Mouse (Mus musculus) frontal cortex, adult 2 months (tissue): ENCODE data around the gene Banf1. TPM values are rescaled to one million over a fixed set of nuclear protein-coding genes. Genes with fewer than 3 reads are reported as not detected.
"Not testable (repeated sequence)": the region's sequence is repeated elsewhere in the genome, so short reads cannot be mapped to it uniquely, and the experiment has no call there.

Source experiments
- DNase-seq, 2 experiments: peaks; one replicate each; pipeline ENCODE4 v3.0.0; 2022; ENCODE audit warnings: low spot score in 1 of 2; ENCODE audit errors: extremely low spot score in 1 of 2
- polyA plus RNA-seq: library from polyadenylated mRNA; depleted of rRNA; stranded (reverse); fragments of >200 nt; gene quantifications from 2 replicates; pipeline ENCODE4 v1.2.3, GENCODE M21; 2012

Banf1 gene
- polyA plus RNA-seq, 1 experiment = 95.2 TPM

- no peak for DNase-seq
Measured at GRCm38 (mm10) chr19:5377446-5377845, 10.5 kb upstream of the Banf1 start.

DNA sequence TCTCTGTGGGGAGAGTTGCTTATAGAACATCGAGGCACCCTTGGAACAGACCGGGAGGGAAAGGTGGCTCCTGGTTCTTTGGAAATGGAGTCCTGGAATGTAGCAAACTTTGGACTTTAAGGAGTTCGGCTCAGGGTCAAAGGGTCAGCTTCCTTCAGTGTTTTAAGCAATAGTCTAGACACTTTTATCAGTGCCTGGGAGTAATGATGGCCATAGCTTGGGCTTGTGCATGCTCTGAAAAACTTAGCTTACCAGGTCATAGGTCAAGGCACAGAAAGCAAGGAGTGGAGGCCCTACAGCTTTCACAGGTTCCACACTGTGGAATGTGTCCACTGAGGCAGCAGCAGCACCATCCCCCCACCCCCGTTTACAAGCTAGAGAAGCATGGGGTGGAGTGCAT, 7.8 kb upstream of the Banf1 start:
- no peak for DNase-seq

GRCm38 (mm10) chr19:5374177-5374576, 7.2 kb upstream of the Banf1 start:
- DNase-seq = no peak

GRCm38 (mm10) chr19:5372724-5373123, 5.8 kb upstream of the Banf1 start:
- no peak for DNase-seq

- DNase-seq = no peak
Measured at GRCm38 (mm10) chr19:5370932-5371331, 4.0 kb upstream of the Banf1 start.

DNA sequence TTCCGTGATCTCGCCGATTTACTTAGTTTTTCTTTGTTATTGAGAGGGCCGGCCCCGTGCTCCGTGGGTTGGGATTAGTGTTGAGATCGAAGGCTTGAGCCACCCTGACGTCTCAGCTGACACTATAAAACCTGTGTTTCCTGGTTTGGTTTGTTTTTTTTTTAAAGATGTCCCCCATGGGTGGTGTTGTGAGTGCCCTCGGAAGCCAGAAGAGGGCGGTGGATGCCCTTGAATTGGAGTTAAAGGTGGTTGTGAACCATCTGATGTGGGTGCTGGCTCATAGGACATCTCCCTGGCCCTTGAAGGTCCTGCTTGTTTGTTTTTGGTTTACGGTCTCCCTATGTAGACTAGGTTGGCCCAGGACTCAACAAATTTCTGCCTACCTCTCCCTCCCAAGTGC, 487 bp upstream of the Banf1 start:
- DNase-seq = no peak

GRCm38 (mm10) chr19:5366175-5367052, 554 bp downstream of the Banf1 start, which contains the start of gene Eif1ad:
TSS of gene Eif1ad (plus strand) at chr19:5366741.
- peak; percentile 90 to 96 for DNase-seq

GRCm38 (mm10) chr19:5365751-5366150, 1.2 kb downstream of the Banf1 start:
- DNase-seq = no peak

- DNase-seq = no peak
Measured at GRCm38 (mm10) chr19:5364124-5364523, 2.8 kb downstream of the Banf1 start.

- DNase-seq = no peak
Measured at GRCm38 (mm10) chr19:5362186-5362585, 4.8 kb downstream of the Banf1 start.

- DNase-seq = no peak
Measured at GRCm38 (mm10) chr19:5356080-5356479, 10.9 kb downstream of the Banf1 start.

DNA sequence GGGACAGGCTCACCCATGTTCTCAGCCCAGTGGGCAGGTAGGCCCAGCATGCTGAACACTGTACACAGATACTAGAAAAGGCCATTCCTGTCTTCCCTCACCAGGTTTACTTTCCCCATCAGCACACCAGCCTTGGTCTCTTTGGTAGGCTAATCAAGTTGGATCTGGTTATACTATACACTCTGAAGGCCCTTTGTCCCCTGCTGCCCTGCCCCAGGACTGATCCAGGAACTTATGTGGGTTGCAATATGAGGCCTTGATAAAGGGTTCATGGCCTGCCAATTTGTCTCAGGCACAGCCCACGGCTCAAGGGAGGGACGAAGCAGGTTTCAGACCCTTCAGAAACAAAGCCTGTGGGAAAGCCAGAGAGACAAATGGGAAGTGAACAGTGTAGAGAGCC, 13.4 kb downstream of the Banf1 start:
- no peak for DNase-seq

GRCm38 (mm10) chr19:5349502-5349873, 17.5 kb downstream of the Banf1 start, which contains the start of gene Cst6:
TSS of gene Cst6 (minus strand) at chr19:5349574.
- not testable (repeated sequence) for DNase-seq

GRCm38 (mm10) chr19:5348526-5349501, 18.2 kb downstream of the Banf1 start:
- peak in 1 of 2 experiments; percentile 42 for DNase-seq

DNA sequence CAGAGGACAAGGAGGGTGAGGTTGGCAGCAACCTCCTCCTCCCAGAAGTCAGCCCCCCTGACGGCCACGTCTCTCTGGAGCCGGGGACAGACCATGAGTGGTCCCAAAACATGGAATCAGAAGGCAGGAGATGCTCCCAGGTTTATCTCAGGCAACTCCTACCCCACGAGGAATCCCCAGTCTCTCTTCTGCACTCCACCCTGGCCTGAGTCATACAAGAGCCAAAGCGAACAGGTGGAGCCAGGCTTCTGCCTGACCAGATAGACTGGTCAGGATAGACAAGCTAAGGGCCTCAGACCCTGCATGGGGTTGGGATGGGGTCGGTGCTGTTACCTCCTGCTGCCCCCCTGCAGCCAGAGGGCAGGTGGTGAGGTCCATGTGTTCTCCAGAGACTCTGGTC, 18.9 kb downstream of the Banf1 start:
- DNase-seq = no peak

- DNase-seq = no peak
Measured at GRCm38 (mm10) chr19:5345297-5346131, 21.5 kb downstream of the Banf1 start.

GRCm38 (mm10) chr19:5341360-5341759, 25.6 kb downstream of the Banf1 start:
- no peak for DNase-seq

- peak; percentile 30 to 90 for DNase-seq
Measured at GRCm38 (mm10) chr19:5337975-5338374, 29.0 kb downstream of the Banf1 start.

DNA sequence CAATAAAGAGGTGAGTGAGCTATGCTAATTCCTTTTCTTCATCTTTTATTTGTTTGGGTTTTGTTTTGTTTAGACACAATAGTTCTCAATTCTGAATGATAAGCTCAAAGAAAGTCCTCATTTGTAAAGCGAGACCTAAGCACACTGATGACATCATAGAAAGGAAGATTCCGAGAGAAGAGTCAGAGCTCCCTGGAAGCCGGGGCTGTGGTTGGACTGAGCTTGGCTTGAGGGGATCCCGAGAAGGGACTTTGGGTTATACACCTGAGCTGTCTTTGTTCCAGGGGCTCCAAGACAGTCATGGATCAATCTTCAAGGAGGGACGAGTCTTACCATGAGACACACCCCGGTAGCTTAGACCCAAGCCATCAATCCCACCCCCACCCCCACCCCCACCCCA, 31.5 kb downstream of the Banf1 start, which contains the start of gene Catsper1:
Gene Catsper1, plus strand, starts transcription at position 301 of the 400 bp plus-strand sequence.
- no peak for DNase-seq

GRCm38 (mm10) chr19:5334741-5335140, 32.2 kb downstream of the Banf1 start:
- no peak for DNase-seq
